Mouse (Mus musculus) liver, adult (tissue): ENCODE measurements around the gene Htr2b.

Source experiments
- GATA4 ChIP-seq: IDR thresholded peaks from 2 replicates; pipeline ENCODE4 v1.6.1; 2014; ENCODE audit warnings: mild to moderate bottlenecking, low read length; ENCODE audit not compliant: insufficient replicate concordance

The Htr2b gene

DNA sequence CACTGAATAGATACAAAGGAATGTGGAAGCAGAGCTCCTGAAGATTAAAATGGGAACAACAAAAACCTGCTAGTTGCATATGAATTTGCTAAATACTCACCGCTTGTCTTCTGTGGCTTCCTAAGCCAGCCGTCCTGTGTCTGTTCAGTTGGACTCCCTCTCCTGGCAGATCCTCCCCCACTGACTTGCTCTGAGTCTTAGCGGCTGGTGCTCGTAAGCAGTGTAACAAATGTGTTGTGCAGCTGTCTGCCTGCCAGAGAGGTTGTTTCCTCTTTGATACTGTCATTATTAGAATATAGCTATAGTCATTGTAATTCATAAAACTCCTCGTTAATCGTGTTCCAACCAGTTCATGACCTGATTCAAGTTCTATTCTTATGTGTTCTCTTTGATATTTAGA is at the start of gene Htr2b:
Htr2b (minus strand) TSS at position 192 of the 400 bp plus-strand sequence.
- TF ChIP-seq GATA4: no peak

DNA sequence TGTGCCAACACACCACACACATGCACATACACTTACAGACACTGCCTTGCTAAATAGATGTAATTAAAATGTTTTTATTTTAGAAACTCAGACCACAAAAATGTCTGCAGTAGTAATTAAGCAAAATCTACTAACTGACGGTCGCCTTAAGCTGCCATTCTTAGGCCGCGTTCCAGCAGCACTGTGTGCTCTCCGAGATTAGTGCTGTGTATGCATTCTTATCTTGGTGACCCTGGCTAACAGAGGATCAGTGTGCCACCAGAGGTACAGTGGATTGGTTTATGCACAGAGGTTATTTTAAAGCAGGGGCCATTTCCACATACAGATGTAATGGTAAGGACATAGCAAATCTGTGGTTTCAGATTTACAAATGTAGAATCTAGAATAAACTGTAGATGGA is 49.3 kb upstream of the Htr2b start:
- no peak for TF ChIP-seq GATA4

DNA sequence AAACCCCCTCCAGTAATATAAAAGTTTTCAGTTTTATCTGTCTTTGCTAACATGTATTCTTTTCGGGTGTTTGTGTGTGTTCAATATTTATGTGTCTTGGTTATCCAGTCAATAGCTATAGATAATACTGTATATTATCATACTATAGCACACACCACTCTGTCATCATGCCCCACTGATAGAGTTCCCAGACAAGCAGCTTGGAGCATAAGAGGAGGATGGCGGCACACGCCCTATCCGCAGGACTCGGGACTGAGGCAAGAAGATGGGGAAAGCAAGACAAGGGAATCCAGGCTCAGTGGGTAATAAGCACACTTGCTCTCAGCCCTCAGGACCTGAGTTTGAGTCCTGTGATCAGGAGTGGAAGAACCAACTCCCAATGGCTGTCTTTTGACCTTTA is 48.7 kb upstream of the Htr2b start:
- no peak for TF ChIP-seq GATA4

DNA sequence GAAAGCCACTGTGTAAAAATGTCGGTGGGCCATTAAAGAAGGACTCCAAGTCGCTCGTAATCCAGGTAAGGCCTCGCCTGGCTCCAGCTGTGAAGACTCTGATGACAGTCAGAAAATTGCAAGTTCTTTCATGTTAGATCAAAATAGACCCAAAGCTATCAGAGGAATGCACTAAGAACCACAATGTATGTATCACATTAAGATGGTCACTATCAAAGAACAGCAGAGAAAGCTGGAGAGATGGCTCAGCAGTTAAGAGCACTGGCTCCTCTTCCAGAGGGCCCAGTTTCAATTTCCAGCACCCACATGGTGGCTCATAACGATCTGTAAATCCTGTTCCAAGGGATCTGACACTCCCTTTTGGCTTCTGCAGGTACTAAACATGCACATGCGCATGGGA is 48.3 kb upstream of the Htr2b start:
- TF ChIP-seq GATA4: no peak

DNA sequence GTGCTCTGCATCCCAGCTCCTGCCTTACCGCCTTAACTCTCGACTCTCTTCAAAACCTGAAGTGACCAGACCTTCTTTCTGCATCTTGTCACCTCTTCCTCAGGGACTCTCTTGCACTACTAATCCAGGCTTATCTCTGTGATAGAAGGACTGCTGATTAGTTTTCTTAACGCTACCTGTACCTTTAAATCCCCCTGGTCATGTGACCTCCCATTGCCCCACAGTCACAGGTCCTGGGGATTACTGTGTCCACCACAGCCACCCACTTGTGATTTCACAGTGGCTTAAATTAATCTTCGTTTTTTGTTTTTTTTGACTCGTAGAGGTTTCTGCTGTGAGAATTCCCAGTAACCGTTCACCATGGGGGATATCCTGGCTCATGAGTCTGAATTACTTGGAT is 44.8 kb upstream of the Htr2b start:
- no peak for TF ChIP-seq GATA4

DNA sequence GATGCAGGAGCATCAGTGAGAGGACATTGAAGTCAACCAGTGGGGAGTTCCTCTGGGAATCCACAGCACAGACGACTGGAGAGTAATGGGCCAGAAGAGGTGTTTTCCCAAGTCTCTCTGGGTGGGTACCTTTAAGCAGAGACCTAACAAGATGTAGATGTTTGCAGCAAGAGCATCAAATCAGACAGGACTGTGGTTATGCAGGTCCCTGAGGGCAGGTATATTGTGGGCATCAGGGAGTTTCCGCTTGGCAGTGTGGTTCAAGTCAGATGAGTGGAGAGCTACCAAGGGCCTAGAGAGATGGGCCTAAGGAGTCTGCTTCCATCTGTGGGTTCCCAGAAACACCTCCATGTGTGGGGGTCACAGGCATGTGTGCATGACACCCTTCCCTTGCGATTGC is 44.3 kb upstream of the Htr2b start:
- TF ChIP-seq GATA4: no peak

DNA sequence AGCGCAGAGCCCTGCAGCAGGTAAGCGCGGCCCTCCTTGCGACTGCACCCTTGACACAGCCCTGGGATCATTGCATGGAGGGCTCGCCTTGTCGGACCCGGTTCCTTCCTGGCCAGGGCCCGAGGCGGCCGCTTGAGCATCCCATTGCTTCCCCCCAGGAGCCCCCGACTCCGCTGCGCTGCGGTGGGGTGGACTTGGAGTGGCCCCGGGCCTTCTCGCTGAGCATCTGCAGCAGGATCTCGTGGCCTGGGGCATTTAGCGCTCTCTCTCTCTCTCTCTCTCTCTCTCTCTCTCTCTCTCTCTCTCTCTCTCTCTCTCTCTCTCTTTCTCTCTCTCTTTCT is 43.0 kb upstream of the Htr2b start:
- TF ChIP-seq GATA4: no peak

DNA sequence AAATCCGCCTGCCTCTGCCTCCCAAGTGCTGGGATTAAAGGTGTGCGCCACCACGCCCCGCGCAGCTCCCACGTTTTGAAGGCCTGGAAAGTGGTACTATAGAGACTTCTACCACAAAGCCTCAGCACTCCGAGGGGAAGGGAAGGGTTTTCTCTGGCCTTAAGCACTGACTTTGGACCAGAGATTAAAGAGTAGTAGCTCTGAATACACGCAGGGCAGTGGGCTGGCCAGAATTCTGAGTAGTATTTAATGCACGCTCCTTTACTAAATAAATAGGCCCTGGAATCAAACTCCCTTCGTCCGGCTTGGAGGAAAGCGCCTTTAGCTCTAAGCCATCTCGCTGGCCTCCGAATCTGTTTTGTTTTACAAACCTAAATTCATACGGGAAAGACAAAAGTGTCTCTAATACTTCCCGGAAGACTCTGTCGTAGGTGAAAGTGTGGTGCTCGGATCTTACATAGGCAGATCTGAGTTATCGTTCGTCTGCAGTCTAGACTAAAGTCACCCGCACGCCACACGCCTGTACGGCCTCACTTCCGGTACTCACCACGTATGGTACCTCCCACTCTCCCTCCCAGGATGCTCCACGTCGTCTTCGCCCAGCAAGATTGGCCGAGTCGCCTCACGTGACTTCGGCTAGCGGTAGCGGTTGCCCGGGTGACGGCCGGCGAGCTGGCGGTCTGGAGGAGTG is 42.5 kb upstream of the Htr2b start, which contains the start of gene Armc9:
Armc9 (plus strand) TSS at position 648 of the 691 bp plus-strand sequence.
- TF ChIP-seq GATA4: no peak

DNA sequence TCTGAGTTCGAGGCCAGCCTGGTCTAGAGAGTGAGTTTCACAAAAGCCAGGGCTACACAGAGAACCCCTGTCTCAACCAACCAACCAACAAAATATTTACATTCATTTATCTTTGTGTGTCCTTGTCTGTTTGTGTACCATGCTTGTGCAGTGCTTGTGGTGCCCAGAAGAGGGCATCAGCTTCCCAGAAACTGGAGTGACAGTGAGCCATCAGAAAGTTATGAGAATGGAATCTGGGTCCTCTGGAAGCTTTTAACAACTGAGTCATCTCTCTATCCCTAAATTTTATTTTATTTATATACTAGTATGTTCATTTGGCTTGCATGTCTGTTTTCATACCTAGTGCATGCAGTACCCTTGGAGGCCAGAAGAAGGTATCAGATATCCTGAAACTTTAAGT is 40.8 kb upstream of the Htr2b start:
- TF ChIP-seq GATA4: no peak

DNA sequence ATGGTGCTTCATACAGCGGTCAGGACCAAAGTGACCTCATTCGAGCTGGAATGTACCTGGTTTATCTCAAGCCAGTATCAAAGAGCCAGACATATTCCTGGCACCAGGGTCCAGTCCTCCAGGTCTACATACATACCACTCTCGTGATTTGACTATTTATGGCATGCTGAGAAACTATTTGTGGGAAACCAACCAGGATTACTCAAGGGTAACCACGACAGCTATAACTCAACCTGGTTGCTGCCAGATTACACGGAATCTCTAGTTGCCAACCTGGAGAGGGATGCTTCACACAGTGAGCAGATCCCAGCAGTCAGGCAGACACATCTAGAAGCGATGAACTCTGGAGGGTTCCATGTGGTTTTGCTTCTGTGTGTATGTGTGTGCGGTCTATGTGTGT is 39.6 kb upstream of the Htr2b start:
- TF ChIP-seq GATA4: no peak

DNA sequence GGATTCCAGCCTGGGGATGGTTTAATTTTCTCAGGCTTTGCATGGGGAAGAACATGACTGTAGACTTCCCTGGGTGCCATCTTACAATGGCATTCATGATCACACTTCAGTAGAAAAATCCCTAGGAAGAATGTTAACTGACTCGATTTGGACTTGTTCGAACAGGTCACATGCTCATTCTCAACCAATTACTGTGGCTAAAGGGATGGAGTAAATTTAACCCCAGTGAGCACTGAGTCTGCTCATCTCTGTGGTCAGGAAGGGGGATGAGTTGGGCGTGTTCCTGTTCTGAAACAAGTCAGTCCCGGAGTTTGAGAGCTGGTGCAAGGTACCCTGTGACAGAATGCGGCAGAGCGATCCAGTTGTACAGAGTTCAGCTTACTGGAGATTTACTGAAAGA is 39.2 kb upstream of the Htr2b start:
- no peak for TF ChIP-seq GATA4

DNA sequence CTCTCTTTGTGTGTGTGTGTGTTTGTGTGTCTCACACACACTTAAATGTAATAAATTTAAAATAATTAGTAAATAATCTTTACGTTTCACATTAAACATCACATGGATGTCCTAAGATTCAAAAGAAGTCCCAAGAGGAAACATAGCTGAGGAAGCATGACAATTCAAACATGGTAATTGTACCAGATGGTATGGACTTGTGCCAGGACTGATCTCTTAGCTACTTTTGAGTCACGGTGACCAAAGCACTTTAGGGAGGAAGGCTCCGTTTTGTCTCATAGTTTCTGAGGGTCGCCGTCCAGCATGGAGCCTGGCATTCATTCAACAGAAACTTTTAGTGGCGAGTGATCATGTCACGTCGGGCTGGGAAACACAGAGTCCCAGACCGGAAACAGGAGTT is 36.4 kb upstream of the Htr2b start:
- no peak for TF ChIP-seq GATA4

DNA sequence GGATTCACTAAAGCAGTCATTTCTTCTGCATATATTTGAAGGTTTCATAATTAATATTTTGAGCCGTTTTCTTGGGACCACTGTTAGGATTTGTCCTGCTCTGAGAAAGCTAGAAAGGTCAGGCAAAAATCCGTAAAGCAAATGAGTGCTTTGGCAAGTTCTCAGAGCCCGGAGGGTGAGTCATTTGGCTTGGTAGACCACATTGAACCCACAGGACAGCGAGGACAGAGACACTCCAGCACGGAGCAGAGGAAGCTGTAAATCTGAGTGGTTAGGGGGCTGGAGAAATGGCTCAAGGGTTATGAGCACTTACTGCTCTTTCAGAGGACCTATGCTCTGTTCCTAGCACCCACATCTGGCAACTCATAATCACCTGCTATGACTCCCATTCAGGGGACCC is 35.8 kb upstream of the Htr2b start:
- TF ChIP-seq GATA4: no peak

DNA sequence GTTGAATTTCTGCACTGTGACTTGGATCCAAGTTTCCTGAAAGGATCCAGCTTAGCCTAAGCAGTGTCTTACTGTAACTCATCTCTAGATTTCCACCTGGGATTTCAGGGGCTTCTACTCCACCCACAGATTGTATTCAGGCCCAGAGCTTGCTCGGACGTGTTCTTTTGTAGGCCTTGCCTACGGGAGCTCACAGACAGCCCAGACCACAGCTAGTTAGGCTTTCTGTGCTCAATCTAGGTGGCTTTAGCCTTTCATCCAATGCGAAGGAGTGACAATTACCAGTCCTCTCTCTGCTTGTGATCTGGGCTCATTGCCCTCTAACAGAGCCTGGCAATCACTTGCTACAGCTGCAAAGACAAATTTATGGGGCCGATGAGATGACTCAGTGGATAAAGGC is 34.5 kb upstream of the Htr2b start:
- TF ChIP-seq GATA4: no peak

DNA sequence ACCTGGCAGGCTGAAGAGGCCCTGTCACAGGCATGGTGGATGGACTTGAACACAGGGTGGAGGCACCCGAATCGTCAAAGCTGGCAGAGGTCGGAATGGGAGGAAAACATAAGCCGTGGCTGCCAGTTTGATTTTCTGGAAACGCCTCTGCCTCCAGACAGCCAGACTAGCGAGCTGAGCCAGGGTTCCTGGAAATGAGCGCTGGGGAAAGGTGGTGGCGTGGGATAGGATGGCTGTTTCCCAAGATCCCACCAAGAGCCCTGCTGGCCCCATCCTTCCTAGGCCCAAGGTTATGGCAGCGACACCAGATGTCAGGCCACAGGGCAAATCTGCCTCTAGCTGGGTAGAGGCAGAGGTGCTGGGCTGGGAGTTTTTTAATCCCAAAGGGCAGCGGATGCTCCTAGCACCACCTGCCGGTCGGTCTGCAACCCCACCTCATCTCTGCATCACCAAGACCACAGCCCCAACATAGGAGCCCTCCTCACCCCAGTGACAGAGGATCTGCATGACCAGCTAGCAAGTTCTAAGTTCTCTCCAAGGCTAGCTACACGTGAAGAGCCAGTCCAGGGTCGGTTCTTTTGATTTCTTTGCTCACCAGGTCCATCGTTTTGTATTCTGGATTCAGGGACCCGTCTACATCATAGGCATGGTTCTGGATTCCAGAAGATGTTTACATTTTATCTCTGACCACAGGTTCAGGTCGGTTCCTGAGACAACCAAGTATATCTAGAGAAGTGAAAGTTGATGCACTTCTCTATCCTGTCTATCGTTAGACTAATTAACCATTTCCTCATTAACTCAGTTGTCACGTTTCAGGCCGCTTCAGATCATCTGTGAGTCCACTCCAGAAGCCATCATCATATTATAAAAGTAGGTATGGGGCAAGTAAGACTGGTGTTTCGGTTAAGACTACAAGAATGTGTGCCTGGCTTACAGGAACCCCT is 32.5 kb upstream of the Htr2b start:
- no peak for TF ChIP-seq GATA4

DNA sequence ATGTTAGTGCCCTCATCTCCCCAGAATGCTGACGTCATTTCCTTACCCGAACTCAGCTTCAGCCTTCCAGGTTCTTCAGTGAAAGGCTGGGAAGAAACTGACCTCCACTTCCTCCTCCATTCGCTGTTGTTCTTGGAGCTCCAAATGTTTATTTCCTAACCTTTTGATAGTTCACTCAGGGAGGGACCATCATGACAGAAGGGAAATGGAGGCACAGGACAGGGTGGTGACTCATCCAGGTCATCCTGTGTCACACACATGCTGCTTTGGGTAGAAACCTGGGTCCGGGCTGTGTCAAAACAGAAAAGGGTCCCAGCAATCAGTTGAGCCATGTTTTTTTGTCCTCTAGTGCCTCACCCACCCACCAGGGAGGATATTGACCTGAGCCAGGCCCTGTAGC is 31.4 kb upstream of the Htr2b start:
- no peak for TF ChIP-seq GATA4
